Mouse (Mus musculus) T-cell, adult 66 days (primary cell): Measurements from ENCODE around the gene Vmn2r121. TPM values are rescaled to one million over a fixed set of nuclear protein-coding genes. Genes with fewer than 3 reads are reported as not detected.

Source experiments
- total RNA-seq, 2 experiments: library from RNA; stranded (reverse); gene quantifications; 3 replicates in 1 of 2; 4 replicates in 1 of 2; pipeline ENCODE4 v1.2.4; 2023

Vmn2r121 gene
- not detected for total RNA-seq

DNA sequence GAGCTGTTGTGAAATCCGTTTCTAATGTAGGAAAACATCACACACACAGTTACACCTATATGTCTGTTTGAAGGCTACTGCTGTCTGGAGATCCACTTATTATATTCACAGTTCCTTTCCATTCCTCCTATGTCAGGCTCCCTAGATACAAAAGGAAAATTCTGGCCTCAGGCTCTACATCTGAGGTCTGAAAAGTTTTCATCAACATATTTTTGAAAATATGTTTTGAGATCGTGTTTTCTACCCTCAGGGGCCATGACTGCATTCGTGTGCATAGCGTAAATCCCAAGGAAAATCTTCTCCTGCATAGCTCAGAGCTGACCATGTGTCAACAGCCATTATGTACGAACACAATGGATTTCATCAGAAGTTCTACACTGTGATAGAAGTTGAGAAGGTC, at the start of gene Vmn2r121:
Gene Vmn2r121 (minus strand): TSS at position 101 of the 400 bp plus-strand sequence.

